Mouse (Mus musculus) neural tube, embryonic 14.5 days (tissue): ENCODE measurements around the gene Rbp4. TPM values are rescaled to one million over a fixed set of nuclear protein-coding genes. Genes with fewer than 3 reads are reported as not detected.

Experiments
- ATAC-seq: fragments of 200-750 bp; cut with Nextera tagmentation; 2 replicates; pipeline ENCODE4 v1.8.0; 2017; ENCODE audit warnings: low read depth, mild to moderate bottlenecking, moderate TSS enrichment, moderate library complexity
- H3K27ac ChIP-seq: fragments of 300-500 bp; sonication (generic); 2 replicates; pipeline ENCODE4 v1.5.1; 2014; ENCODE audit warnings: low read depth, mild to moderate bottlenecking, control low read depth, low read length, moderate library complexity, mixed read lengths
- H3K27me3 ChIP-seq: fragments of 300-500 bp; sonication (generic); 2 replicates; pipeline ENCODE4 v1.6.1; 2014; ENCODE audit warnings: low read length; ENCODE audit not compliant: control insufficient read depth, insufficient read depth
- H3K36me3 ChIP-seq: fragments of 300-500 bp; sonication (generic); 2 replicates; pipeline ENCODE4 v1.6.1; 2014; ENCODE audit warnings: low read length, mixed read lengths; ENCODE audit not compliant: control insufficient read depth, insufficient read depth
- H3K4me1 ChIP-seq: fragments of 300-500 bp; sonication (generic); 2 replicates; pipeline ENCODE4 v1.6.1; 2014; ENCODE audit warnings: low read length; ENCODE audit not compliant: control insufficient read depth, insufficient read depth
- H3K4me2 ChIP-seq: fragments of 300-500 bp; sonication (generic); 2 replicates; pipeline ENCODE4 v1.6.1; 2014; ENCODE audit warnings: mild to moderate bottlenecking, low read depth, low read length, control low read depth
- H3K4me3 ChIP-seq: fragments of 300-500 bp; sonication (generic); 2 replicates; pipeline ENCODE4 v1.5.1; 2014; ENCODE audit warnings: low read depth, low read length, control low read depth, mixed read lengths
- H3K9ac ChIP-seq: fragments of 300-500 bp; sonication (generic); replicated peaks from 2 replicates; pipeline ENCODE4 v1.6.1; 2014; ENCODE audit warnings: low read depth, mild to moderate bottlenecking, control low read depth, low read length, mixed read lengths
- H3K9me3 ChIP-seq: fragments of 300-500 bp; sonication (generic); 2 replicates; pipeline ENCODE4 v1.6.1; 2016; ENCODE audit warnings: low read length; ENCODE audit not compliant: control insufficient read depth
- WGBS: fragments of 180-500 bp; shearing (Covaris S2); extraction: QIAGEN DNeasy Blood & Tissue Kit; methylation state at CpG from one replicate; pipeline ENCODE4 v1.1.7; 2014; 5-methylcytosine and 5-hydroxymethylcytosine counted together
- polyA plus RNA-seq: library from polyadenylated mRNA; unstranded; fragments of >200 nt; fragmentation: Nextera tagmentation; extraction: Ambion mirVana; gene quantifications from 2 replicates; pipeline ENCODE4 v1.2.1, GENCODE M21; 2014

Gene Rbp4
- polyA plus RNA-seq: 1.6 and 6.9 TPM in 2 replicates

GRCm38 (mm10) chr19:38125219-38125610 lies at the start of gene Rbp4:
Gene Rbp4 (minus strand): TSS chr19:38125281.
- Histone ChIP-seq H3K9ac (peak within 1 kb of the TSS; percentile 52), H3K4me1 (no peaks in the 10 kb centered on the region), H3K36me3 (no peaks in the 10 kb centered on the region), H3K27ac (no peak within 1 kb of the TSS), H3K9me3 (no peaks in the 10 kb centered on the region), H3K27me3 (peaks cover 6% of the 10 kb centered on the region; the same call in 1 of the 2 replicates), H3K4me2 (peak within 1 kb of the TSS; percentile 81), H3K4me3 (peak within 1 kb of the TSS; percentile 51)
- no peak for ATAC-seq
- 72% methylated on average over 6 of the region's 6 CpGs for WGBS

- Histone ChIP-seq H3K27me3 (no peaks in the 10 kb centered on the region), H3K4me3 (no peak overlapping the region), H3K36me3 (no peaks in the 10 kb centered on the region), H3K9ac (no peak overlapping the region), H3K27ac (no peak overlapping the region), H3K4me1 (no peaks in the 10 kb centered on the region), H3K4me2 (no peak overlapping the region), H3K9me3 (no peaks in the 10 kb centered on the region)
- ATAC-seq: no peak
- WGBS: 54% methylated on average over 2 of the region's 2 CpGs
Measured at GRCm38 (mm10) chr19:38164633-38165032, 39.6 kb upstream of the Rbp4 start.

DNA sequence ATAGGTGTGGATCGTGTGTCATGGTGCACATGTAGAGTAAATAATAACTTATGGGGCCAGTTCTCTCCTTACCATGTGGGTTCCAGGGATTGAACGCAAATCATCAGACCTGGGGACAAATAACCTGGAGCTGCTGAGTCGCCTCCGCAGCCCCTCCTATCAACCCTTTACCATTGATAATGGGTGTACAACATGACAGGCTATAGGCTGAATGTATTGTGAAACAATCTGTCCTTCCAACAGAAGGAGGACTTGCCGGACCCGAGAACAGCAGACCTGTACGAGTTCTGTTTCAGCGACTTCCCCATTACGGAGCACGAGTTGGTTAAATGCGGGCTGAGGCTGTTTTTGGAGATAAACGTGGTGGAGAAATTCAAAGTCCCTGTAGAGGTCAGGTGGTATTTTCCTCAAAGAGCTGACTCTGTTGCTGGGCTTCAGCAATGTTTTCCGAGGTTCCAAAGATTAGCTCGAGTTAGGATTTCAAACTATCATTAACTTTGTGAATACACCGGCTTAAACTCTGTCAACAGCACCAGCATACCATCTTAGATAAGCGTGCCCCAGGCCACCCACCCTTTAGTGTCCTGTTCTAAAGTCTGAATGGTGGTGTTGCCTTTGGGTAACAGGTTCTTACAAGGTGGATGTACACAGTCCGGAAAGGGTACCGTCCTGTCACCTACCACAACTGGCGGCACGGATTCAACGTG lies 36.7 kb upstream of the Rbp4 start:
- no peaks in the 10 kb centered on the region for H3K36me3 ChIP-seq
- no peak overlapping the region for H3K4me3 ChIP-seq
- H3K4me2 ChIP-seq: no peak overlapping the region
- no peak overlapping the region for H3K9ac ChIP-seq
- H3K4me1 ChIP-seq: no peaks in the 10 kb centered on the region
- no peaks in the 10 kb centered on the region for H3K9me3 ChIP-seq
- no peak for ATAC-seq
- H3K27me3 ChIP-seq: no peaks in the 10 kb centered on the region
- WGBS: 94% methylated on average over 21 of the region's 21 CpGs
- H3K27ac ChIP-seq: no peak overlapping the region

DNA sequence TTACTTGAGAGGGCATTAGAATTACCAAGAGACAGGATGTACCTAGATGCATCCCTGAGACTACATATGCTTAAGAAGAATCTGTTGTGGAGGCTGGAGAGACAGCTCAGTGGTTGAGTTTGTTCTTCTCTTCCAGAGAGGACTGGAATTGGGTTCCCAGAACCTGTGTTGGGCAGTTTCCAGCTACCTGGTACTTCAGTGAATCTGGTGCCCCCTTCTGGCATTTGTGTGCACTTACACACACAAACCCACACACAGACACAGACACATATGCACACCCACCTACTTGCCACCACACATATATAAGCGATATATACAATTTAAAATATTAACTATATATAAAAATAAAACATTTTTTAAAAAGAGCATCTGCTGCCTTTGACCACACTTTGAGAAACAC lies 31.2 kb upstream of the Rbp4 start:
- ATAC-seq: no peak
- Histone ChIP-seq H3K27ac (no peak overlapping the region), H3K4me3 (no peak overlapping the region), H3K4me1 (no peaks in the 10 kb centered on the region), H3K27me3 (no peaks in the 10 kb centered on the region), H3K9me3 (no peaks in the 10 kb centered on the region), H3K36me3 (no peaks in the 10 kb centered on the region), H3K4me2 (no peak overlapping the region), H3K9ac (no peak overlapping the region)
- 97% methylated on average over 1 of the region's 1 CpGs for whole genome bisulfite sequencing

GRCm38 (mm10) chr19:38143540-38144271 lies 18.6 kb upstream of the Rbp4 start:
- H3K27me3 ChIP-seq: no peaks in the 10 kb centered on the region
- no peak overlapping the region for H3K4me2 ChIP-seq
- H3K4me3 ChIP-seq: no peak overlapping the region
- no peaks in the 10 kb centered on the region for H3K36me3 ChIP-seq
- H3K27ac ChIP-seq: no peak overlapping the region
- H3K4me1 ChIP-seq: no peaks in the 10 kb centered on the region
- ATAC-seq: no peak
- no peak overlapping the region for H3K9ac ChIP-seq
- no peaks in the 10 kb centered on the region for H3K9me3 ChIP-seq
- 81% methylated on average over 4 of the region's 4 CpGs for WGBS

- Histone ChIP-seq H3K27ac (no peak overlapping the region), H3K36me3 (no peaks in the 10 kb centered on the region)
Measured at GRCm38 (mm10) chr19:38134806-38135205, 9.7 kb upstream of the Rbp4 start.

DNA sequence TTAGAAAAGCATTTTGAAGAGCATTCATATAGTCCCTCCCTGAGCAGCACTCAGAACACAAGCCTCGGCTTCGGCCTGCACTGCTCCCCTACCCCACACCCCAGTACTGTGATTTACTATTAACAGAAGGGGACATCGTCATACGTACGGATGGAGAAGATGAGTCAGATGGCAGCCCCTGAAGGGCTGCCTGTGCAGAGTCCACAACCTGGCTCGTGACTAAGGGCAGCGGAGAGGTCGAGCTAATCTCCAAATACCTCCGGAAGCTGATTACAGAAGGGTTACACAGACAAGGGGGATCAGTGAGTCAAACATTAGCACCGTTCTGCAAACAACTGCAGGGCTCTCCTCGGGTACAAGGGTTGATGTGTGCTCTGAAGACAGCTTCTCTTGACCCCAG lies 8.9 kb upstream of the Rbp4 start:
- H3K27ac ChIP-seq: no peak overlapping the region
- no peaks in the 10 kb centered on the region for H3K36me3 ChIP-seq
- H3K27me3 ChIP-seq: no peaks in the 10 kb centered on the region
- no peak for ATAC-seq
- H3K4me2 ChIP-seq: no peak overlapping the region
- no peaks in the 10 kb centered on the region for H3K4me1 ChIP-seq
- 84% methylated on average over 11 of the region's 11 CpGs for WGBS
- no peak overlapping the region for H3K9ac ChIP-seq
- no peak overlapping the region for H3K4me3 ChIP-seq
- H3K9me3 ChIP-seq: no peaks in the 10 kb centered on the region

More at GRCm38 (mm10) chr19:38134806-38135205, 9.7 kb upstream of the Rbp4 start:
- Histone ChIP-seq H3K27me3 (no peaks in the 10 kb centered on the region), H3K4me1 (no peaks in the 10 kb centered on the region), H3K9ac (no peak overlapping the region), H3K4me2 (no peak overlapping the region), H3K4me3 (no peak overlapping the region), H3K9me3 (no peaks in the 10 kb centered on the region)
- 93% methylated on average over 6 of the region's 6 CpGs for whole genome bisulfite sequencing
- no peak for ATAC-seq

DNA sequence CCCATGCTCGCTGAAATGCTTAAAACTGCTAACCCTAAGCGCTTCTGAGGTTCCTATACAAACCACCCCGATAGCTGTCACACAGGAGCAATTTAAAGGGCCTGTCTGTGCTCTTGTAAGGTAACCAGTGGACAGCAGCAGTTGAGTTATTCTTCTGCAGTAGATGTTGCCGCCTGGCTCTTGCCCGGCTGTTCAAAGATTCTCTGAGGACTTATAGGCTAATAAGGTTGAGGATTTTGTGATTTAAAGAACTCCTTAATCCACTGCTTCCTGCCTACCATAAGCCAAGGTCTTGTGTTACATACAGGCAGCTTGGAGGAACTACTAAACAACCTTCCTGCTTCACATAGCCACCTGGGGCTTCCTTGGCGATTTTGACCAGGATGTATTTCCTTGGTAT lies 7.4 kb upstream of the Rbp4 start, which contains the start of gene Pde6c:
Gene Pde6c (plus strand): TSS at position 301 of the 400 bp plus-strand sequence.
- Histone ChIP-seq H3K4me2 (no peak within 1 kb of the TSS), H3K4me1 (no peaks in the 10 kb centered on the region), H3K4me3 (no peak within 1 kb of the TSS), H3K9ac (no peak within 1 kb of the TSS), H3K27ac (no peak within 1 kb of the TSS), H3K36me3 (no peaks in the 10 kb centered on the region), H3K27me3 (no peaks in the 10 kb centered on the region), H3K9me3 (no peaks in the 10 kb centered on the region)
- no peak for ATAC-seq
- 85% methylated on average over 6 of the region's 6 CpGs for WGBS

DNA sequence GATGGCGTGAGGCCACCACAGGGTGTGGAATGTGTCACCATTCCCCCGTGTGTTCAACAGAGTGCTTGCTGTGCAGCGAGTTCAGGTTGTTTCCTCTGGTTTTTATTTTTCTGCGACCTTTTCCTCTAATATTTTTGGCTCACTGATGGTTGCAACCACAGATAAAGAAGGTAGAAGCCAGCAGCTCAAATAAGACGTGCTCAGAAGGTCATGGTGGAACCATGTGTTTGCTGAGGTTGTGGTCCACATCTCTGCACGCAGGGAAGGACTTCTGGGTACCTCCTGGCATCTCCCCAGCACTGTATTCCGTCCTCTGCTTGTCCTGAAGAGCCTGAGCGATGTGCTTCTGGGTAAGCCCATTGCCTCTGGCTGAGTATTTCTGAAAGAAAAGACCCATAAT lies 1.6 kb upstream of the Rbp4 start:
- 78% methylated on average over 8 of the region's 8 CpGs for WGBS
- Histone ChIP-seq H3K27me3 (peaks cover 6% of the 10 kb centered on the region; the same call in 1 of the 2 replicates), H3K36me3 (no peaks in the 10 kb centered on the region), H3K9me3 (no peaks in the 10 kb centered on the region), H3K4me2 (no peak overlapping the region), H3K4me1 (no peaks in the 10 kb centered on the region), H3K4me3 (no peak overlapping the region), H3K27ac (no peak overlapping the region), H3K9ac (no peak overlapping the region)
- no peak for ATAC-seq
